Mouse (Mus musculus): ENCODE results near the gene Gm10188.
A peak's percentile ranks its signal among the peaks of the same experiment; 100 is the strongest.

Gene Gm10188

DNA sequence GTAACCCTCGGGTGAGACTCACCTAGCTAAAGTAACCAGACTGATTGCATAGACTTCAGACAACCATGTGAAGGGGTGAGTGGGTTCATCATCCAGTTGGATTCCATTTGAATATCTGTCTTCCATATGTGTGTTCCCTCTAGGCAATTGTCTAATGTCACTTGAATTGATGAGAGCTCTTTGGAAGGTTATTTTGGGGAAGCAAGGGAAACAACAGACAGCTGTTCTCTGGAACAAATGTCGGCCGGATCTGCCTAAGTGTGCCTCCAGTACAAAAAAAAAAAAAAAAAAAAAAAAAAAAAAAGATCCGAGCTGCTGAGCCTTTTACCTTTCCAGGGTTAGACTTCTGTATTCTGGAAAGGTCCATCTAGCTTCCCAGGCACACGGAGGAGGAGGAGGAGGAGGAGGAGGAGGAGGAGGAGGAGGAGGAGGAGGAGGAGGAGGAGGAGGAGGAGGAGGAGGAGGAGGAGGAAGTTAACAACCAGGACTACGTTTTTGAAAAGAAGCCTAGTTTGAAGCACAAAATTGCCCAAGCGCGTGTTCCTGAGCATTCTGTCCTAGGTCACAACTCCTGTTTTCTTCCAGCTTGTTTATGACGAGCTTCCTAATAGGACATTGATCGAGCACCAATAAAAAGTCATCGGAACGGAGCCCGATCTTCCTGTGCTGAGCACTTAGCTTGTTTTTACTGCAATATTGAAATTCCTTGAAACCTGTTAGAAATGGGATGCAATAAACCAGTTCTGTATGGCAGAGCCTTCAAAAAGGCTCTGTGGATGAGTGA is 3.1 kb downstream of the Gm10188 start:
- DNase-seq (ENCODE audit: low spot score in 2 of 2): no peak

DNA sequence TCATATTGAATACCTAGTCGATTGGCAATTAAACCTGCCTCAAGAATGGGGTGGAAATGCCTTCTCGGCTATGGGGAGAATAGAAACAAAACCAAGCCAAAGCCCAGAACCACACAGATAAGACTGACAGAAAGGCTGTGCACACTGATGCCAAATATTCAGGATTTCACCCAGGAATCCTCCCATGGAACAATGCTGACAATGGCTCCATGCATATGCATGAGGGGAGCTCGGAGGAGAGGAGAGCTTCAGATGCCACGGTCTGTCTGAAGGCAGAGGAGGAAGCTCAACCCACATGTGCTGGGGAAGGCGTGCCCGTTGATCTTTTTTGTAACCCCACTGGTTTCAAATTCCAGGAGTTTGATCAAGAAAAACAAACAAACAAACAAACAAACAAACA is 7.4 kb downstream of the Gm10188 start:
- DNase-seq (ENCODE audit: low spot score in 2 of 2): no peak

DNA sequence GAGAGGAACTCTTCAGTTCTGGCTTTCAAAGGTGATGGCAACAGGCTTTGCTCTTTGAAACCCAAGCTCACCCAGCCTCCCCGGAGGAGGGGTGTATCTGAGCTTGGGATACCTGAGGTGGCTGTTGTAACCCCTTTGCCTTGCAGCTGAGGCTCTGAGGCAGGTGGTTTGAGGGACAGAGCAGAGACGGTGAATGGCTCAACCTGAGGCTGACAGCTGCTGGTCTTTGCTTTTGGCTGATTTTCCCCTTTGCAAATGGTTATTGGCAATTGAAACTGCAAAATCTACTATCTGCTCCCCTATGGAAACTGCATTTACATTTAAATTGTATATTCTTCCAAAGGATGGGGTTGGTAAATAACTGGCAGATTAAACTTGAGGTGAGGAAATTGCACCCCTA is 7.9 kb downstream of the Gm10188 start:
- DNase-seq (ENCODE audit: low spot score in 2 of 2): no peak

DNA sequence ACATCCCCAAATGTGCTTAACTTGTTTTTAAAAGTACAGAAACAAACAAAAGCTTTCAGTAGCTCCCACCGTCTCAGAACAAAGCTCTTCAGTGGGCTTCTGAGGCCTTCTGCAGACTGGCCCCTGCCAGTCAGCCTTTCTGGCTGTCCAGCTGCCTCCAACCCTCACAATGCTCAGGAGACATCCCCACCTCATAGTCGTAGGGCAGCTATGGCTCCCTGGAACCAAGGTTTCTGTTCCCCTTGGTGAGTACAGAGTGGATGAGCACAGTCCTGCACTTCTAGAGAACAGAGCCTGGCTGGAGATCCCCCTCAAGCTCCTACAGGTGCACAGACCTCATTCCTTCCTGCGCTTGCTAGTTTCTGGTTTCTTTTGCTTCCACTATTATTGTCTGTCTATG is 13.3 kb downstream of the Gm10188 start:
- no peak for DNase-seq (ENCODE audit: low spot score in 2 of 2)

DNA sequence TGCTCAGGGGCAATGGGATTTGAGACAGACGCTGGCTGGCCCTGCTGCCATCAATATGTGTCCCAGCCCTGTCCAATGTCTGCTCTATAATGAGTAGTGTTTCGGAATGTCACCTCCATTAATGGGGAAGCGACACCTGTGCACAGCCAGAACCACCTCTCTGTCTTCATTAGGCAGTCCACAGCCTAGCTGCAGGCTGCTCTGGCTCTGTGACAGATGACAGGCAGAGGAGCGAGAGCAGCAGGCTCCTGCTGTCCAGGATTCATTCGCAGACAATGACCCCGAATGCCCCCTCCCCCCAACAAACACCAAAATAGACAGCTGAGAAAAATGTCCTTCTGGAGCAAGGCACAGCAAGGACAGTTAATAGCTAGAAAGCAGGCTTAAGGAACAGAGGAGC is 16.5 kb downstream of the Gm10188 start:
- DNase-seq (ENCODE audit: low spot score in 2 of 2): no peak

DNA sequence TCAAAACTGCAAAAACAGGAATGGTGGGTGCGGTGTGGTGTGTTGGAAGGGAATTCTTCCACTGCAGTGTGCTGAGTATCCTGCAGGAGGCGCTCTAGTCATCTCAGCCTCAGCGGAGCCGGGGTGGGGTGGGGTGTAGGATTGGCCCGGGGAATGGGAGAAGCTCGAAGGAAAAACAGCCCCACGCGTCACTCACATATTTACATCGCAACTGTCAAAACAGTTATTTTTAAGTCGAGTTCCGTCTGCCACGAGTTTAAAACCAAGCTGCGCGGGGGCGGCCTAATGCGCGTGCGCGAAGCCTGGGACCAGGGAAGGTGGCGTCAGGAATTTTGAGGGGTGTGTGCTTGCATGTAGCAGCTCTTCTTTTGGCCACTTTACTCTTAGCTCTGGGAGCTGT is 17.3 kb downstream of the Gm10188 start:
- peak in 1 of 2 experiments; percentile 46 for DNase-seq (ENCODE audit: low spot score in 2 of 2)

DNA sequence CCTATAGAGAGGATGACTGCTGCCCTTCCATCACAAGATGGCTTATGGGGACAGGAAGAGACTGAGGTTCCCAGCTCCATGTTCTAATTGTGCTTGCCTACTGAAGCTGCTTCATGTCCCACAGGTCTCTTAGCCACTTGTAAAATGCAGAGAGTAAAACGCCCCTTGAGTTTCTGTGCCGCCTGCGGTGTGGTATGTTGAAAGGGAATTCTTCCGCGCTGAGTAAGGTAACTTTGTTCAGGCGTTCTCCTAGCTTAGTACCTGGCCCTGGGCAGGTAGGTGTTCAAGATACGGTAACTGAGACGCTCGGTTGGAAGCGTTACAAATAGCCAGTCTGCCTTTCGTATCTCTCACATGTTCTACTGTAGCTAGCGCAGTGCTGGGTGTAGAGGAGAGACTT is 17.9 kb downstream of the Gm10188 start:
- DNase-seq (ENCODE audit: low spot score in 2 of 2): no peak

DNA sequence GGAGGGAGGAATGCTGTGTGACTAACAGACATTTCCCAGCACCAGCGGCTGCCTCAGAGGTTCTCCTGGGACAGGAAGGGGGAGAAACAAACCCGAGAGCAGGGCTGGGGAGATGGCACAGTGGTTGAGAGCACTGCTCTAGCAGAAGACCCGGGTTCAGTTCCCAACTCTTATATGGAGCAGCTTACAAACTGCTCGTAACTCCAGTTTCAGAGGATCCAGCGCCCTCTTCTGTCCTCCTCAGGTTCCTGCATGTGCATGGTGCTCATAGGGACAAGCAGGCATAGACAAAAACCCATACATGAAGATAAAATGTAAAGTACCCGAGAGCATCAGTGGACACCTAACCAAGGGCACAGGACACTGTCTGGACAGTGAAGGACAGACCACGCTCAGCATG is 18.6 kb downstream of the Gm10188 start:
- no peak for DNase-seq (ENCODE audit: low spot score in 2 of 2)

DNA sequence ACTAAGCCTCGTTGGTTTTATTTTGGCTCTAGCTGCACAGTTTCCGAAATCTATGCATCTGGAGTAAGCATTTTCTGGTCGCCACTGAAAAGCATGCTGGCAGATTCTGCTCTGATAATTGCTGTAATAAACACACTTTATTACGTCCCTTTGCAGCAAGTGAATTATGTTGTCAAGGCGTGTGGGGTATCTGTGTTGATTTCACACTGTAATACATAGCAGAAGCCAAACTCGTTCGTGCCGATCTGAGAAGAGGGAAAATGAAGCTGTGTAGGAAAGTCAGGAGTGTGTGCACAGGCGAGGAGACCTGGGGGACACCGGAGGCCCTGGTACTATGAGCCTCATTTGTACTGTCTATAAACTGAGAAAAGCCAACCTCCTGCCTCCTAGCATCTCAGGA is 20.2 kb downstream of the Gm10188 start:
- no peak for DNase-seq (ENCODE audit: low spot score in 2 of 2)

DNA sequence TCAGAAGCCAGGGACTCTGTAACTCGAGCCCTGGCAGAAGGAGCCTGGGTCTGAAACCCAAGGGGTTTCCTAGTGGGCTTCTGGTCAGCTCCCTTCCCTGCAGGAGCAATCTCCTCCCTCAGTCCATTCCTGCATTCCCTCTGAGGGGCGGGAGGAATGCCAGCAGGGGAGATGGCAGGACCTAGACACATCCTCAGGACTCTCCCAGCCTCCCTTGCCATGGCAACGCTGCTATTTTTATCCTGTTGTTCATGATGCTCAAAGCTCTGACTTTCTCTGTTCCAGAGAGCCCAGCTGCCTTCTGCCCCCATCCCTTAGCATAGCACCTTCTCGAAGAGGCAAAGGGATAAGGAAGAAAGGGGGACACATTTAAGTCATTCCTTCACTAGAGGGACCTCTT is 21.4 kb downstream of the Gm10188 start:
- DNase-seq (ENCODE audit: low spot score in 2 of 2): no peak

DNA sequence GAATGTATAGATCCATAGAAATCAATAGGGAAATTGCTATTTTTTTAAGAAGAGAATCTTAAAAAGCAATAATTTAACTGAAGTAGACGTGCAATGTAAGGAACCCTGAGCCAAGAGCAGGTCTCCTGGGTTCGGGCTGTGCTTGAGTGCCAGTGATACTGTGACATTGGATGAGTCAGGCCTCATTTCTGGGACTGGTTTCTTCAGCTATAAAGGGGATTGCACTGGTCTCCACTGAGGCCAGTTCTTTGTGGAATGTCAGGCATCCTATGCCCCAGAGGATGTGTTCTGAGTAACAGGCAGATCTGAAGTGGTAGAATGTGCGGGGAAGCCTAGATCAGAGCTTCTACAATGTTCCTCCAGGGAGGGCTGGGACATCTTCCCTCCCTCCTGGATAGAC is 22.7 kb downstream of the Gm10188 start:
- no peak for DNase-seq (ENCODE audit: low spot score in 2 of 2)

DNA sequence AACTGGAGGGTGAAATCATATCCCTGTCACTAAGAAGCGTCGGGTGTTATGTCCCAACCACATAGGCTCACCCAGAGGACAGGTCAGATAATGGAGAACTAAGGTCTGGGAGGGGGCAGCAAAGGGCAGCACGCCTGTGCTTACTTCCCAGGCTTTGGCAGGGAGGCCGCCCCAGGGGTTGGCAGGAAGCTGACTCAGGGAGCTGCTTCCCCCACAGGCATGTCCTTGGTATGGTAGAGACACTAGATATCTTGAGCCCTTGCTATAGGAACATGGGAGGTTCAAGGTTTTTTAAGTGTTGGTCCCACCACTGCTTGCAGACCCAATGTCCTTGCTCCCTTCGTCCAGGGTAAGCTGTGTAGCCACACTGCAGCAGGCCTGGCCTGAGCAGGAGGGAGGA is 23.6 kb downstream of the Gm10188 start:
- no peak for DNase-seq (ENCODE audit: low spot score in 2 of 2)

DNA sequence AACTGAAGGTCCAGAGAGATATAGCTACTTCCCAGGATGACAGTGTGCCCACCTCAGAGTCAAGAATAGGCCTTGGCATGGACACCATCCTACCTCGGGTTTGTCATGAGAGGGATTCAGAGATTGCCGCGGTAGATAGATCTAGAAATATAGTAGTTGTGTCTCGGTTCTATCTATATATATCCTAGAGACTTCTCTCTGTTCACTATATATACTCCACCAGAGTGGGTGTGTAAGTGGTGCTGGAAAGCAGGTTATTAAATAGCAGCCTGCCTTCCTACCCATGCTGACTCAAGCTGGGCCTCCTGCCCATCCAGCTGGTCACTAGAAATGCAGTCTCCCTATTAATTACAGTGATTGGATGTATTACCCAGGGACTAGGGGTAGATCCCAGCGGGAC is 26.8 kb downstream of the Gm10188 start:
- no peak for DNase-seq (ENCODE audit: low spot score in 2 of 2)

DNA sequence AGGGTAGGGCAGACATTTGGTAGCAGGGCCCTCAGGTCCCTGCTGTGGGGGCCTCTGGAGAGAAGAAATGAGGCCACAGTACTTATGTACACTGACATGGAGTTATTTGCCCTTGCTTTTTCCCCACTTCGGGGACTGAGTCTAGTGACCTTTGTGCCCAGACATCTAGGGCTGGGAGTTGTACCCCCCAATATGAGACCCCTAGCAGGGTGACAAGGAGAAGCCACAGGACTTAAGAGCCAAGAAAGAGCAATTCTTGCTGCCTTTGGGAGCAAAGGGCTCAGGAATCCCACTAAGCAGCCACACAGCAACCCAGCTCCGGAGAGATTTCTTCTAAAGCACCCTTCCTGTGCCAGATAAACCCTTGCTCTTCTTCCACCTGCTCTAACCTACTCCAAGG is 27.6 kb downstream of the Gm10188 start:
- DNase-seq (ENCODE audit: low spot score in 2 of 2): no peak

DNA sequence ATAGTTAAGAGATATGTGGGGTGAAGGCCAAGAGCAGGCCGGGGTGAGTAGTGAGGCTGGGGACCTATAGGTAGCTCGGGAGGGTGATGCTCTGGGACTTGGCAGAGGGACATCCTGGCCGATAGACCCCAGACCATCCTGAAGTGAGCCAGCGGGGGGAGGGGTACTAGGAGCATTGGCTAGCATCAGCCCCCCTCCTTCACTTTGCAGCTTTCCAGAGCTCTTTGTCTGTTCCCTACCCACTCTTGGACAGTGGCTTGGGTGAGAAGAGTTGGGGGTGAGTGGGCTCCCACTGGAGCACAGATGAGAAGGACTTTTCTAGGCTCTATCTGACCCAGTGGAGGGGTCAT is 28.1 kb downstream of the Gm10188 start:
- DNase-seq (ENCODE audit: low spot score in 2 of 2): no peak

DNA sequence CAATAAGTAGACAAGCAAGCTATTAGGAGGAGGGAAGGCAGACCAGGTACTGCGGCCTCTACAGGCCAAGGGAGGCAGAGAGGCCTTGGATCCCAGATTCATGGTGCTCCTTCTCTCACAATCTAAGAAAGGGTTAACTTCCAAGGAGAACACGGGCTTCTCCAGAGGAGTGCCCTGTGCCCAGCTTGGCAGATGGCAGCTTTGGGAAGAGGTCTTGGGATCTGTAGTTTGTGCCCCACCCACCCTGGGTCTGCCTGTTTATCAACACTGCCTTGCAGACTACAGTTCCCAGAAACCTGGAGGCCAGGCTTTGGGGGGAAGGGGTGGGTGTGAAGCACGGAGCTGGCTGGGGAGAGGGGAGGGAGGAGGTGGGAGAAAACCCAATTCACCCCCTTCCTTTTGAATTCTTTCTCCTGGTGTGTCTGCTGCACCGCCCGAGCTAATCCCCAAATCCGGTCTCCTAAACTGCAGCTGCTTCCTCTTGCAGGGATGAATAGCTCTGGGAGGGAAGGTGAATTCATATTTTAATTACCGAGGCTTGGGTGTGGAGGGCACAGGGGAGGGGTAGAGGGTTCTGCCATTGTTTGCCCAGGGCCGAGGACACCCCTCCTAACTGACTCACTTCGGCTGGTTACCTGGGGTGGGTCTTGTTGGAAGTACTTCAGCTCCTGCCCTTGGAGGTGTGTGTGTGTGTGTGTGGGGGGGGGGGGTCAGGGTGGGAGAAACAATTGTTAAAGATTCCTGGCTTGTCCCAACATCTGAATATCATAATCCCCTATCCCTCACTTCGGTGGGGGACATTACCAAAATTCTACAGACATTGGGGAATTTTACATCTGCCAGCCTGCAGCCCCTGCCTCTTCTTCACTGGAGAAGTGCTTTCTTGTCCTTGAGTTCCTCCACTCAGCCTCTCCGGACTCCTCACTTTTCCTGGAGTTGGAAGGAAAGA is 28.7 kb downstream of the Gm10188 start:
- DNase-seq (ENCODE audit: low spot score in 2 of 2): peak in 1 of 2 experiments; percentile 50

DNA sequence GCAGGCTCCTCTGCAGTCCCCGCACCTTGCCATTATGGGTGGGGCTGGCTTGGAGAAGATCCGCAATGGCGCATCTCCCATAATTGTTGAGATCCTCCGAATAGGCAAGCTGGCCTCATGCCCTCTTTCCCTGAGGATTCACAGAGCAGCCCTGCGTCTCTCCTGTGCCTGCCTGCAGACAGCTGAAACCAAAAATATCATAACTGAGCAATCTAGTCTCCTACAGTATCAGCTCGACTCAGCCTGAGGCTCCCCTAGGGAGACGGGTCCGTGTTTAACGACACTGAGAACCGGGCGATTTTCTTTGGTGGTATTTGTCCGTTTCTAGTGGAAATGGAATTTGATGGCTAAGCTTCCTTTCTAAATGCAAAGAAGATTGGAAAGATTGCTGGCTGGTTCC is 29.6 kb downstream of the Gm10188 start:
- DNase-seq (ENCODE audit: low spot score in 2 of 2): no peak

DNA sequence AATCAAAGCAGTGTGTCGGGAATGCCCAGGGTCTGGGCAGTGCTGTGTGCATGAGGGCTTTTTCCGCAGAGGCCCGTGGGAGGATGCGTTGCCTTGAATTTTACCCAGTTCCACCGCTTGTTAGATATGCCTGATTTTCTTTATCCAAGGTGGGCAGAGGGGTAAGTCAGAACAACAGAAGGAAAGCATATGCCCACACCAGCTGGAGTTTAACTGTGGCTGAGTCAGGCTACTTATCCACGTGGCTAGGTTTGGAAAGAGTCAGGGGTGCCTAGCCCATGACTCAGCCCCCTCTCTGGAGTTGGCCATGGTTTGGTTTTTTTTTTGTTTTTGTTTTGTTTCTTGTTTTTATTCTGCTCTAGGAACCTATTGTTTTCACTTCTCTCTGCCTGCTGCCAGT is 30.3 kb downstream of the Gm10188 start:
- no peak for DNase-seq (ENCODE audit: low spot score in 2 of 2)

DNA sequence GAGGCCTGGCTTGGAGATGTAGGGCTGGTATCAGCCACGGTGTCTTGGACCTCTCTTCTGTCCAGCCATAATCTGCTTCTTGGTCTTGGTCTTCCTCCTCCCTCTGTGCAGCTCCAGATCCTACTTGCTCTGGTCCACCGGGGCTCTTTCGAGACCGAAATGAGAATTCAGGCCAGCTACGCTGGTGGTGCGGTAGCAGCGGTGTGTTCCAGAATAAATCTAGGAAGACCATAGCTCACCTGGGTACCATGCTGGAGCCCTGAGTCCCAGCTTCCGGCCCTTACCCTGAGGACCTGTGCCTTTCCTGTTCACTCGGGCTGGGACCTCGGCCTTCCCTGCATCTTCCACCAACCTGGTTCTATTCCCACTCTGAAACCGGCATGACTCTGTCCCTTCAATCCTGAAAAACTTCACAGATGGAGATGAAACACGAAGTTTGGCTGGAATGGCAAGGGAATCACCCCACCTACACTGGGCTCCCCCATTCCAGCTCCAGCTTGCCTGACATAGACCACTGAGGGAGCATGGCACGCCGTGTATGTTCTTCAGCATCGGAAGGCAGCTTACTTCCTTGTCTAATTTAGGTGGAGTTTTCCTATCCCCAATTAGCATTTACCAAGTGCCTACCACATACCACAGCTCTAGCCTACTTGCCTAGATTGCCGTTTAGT is 31.0 kb downstream of the Gm10188 start:
- DNase-seq (ENCODE audit: low spot score in 2 of 2): no peak

DNA sequence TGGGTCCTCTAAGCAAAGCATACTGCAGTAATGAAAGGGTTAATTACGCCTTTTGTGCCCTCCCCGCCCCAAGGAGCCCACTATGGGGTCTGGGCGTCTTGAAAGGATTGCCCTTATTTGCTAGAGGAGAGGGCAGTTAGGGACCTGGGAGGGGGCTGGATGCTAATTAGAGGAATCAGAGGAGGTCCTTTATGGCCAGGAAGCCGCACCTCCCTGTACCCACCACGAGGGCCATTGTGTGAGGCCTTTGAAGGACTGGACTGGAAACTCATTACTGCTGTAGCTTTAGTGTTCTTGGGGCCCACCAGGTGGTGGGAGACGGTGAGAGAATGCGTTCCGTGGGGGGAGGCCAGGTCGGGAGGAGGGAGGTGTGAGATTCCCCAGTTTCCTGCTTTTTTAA is 31.9 kb downstream of the Gm10188 start:
- DNase-seq (ENCODE audit: low spot score in 2 of 2): no peak

DNA sequence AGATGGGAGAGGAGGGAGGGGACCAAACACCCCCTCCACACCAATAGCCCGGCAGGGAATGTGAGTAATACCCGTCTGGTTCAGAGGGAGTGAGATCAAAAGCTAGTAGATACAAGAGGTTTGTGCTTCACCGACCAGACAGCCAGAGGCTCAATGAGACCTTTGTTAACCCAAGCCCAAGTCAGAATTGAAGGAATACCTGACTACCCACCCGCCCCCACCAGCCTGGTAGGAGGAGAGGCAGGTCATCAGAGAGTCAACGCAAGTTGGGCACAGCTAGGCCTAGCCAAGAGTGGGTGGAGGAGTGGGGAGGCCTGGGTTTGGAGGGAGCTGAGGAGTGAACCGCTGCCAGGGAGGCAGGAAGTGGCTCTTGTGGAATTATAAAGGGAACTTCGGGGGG is 33.2 kb downstream of the Gm10188 start:
- no peak for DNase-seq (ENCODE audit: low spot score in 2 of 2)

DNA sequence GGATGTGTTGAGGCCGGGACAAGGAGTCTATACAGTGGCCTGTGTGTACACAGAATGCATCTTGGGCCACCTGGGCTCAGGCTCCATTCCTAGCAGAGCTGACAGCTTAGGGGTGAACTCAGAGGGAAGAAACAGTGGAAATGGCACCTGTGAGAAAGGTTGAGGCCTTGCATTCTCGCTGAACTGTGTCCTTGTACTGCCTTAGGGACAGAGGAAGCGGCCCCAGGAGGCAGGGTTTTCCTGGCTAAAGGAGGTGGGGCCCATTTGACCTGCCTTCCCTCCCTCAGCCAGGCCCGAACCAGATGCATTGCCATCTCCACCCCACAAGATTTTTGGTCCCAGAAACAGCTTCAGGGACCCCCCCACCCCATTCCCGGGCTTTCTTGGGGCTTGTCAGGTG is 33.9 kb downstream of the Gm10188 start:
- DNase-seq (ENCODE audit: low spot score in 2 of 2): no peak

DNA sequence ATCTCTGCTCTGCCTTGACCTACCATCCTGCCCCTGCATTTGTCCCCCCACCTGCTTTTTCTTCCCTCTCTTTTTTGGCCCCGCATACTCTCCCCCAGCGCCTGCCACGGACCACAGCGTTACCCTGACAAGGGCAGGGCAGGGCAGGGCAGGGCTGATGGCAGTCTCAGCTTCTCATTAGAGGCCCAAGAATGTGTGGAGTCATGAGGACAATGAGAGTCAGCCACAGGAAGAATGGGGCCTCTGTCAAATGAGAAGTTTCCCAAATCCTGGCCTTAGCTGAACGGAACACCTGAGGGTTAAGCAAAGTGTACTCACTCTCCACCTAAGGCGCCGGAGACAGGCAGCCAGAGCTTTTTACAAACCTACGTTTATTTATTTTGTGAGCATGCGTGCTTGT is 34.5 kb downstream of the Gm10188 start:
- DNase-seq (ENCODE audit: low spot score in 2 of 2): no peak
